Mouse (Mus musculus): ENCODE data around the gene Olfr351. TPM values are rescaled to one million over a fixed set of nuclear protein-coding genes. Genes with fewer than 3 reads are reported as not detected.

Olfr351 gene
- not detected in 2 replicates for polyA plus RNA-seq (2014; fragmentation: Nextera tagmentation; extraction: Ambion mirVana)

- Histone ChIP-seq H3K36me3 (ENCODE audit: control insufficient read depth, insufficient read depth, low read length) (no peaks in the 10 kb centered on the region), H3K4me2 (ENCODE audit: low read length) (no peak within 1 kb of the TSS), H3K27ac (ENCODE audit: low read depth) (no peak within 1 kb of the TSS), H3K27me3 (replicated peaks; ENCODE audit: control insufficient read depth, insufficient read depth, low read length) (no peaks in the 10 kb centered on the region), H3K4me1 (replicated peaks; ENCODE audit: control insufficient read depth, insufficient read depth, low read length) (no peaks in the 10 kb centered on the region), H3K9me3 (ENCODE audit: control insufficient read depth, low read length) (0 out of 2 replicates have a peak, but pooled peaks cover 4% of the 10 kb centered on the region), H3K9ac (ENCODE audit: low read length) (no peak within 1 kb of the TSS), H3K4me3 (ENCODE audit: low read depth, low read length) (no peak within 1 kb of the TSS)
- ATAC-seq (replicated peaks; ENCODE audit: low FRiP score, low TSS enrichment, low read depth) (no peak), DNase-seq (ENCODE audit: low spot score) (no peak)
- 92% methylated on average over 1 of the region's 1 CpGs for WGBS
These were observed at the start of gene Olfr351 for GRCm38 (mm10) chr2:36862560-36862959. Gene Olfr351, minus strand, starts transcription at chr2:36862660.

- no peak for DNase-seq (ENCODE audit: low spot score)
- Histone ChIP-seq H3K4me1 (replicated peaks; ENCODE audit: control insufficient read depth, insufficient read depth, low read length) (no peaks in the 10 kb centered on the region), H3K4me3 (ENCODE audit: low read depth, low read length) (no peak within 1 kb of the TSS), H3K27ac (ENCODE audit: low read depth) (no peak within 1 kb of the TSS), H3K9ac (ENCODE audit: low read length) (no peak within 1 kb of the TSS), H3K4me2 (ENCODE audit: low read length) (no peak within 1 kb of the TSS), H3K9me3 (ENCODE audit: control insufficient read depth, low read length) (no peaks in the 10 kb centered on the region), H3K36me3 (ENCODE audit: control insufficient read depth, insufficient read depth, low read length) (no peaks in the 10 kb centered on the region), H3K27me3 (replicated peaks; ENCODE audit: control insufficient read depth, insufficient read depth, low read length) (no peaks in the 10 kb centered on the region)
- no peak for ATAC-seq (replicated peaks; ENCODE audit: low FRiP score, low TSS enrichment, low read depth)
These were observed 42.9 kb upstream of the Olfr351 start, which contains the start of gene Olfr354 for GRCm38 (mm10) chr2:36905380-36905779. Gene Olfr354, plus strand, starts transcription at chr2:36905680.

GRCm38 (mm10) chr2:36897114-36897513, 34.7 kb upstream of the Olfr351 start:
- no peaks in the 10 kb centered on the region for H3K36me3 ChIP-seq (ENCODE audit: control insufficient read depth, insufficient read depth, low read length)
- H3K4me3 ChIP-seq (ENCODE audit: low read depth, low read length), result no peak overlapping the region
- no peaks in the 10 kb centered on the region for H3K27me3 ChIP-seq (replicated peaks; ENCODE audit: control insufficient read depth, insufficient read depth, low read length)
- ATAC-seq (replicated peaks; ENCODE audit: low FRiP score, low TSS enrichment, low read depth) (no peak), DNase-seq (ENCODE audit: low spot score) (no peak)
- H3K27ac ChIP-seq (ENCODE audit: low read depth), result no peak overlapping the region
- H3K9ac ChIP-seq (ENCODE audit: low read length), result no peak overlapping the region
- H3K4me2 ChIP-seq (ENCODE audit: low read length), result no peak overlapping the region
- H3K4me1 ChIP-seq (replicated peaks; ENCODE audit: control insufficient read depth, insufficient read depth, low read length), result no peaks in the 10 kb centered on the region
- H3K9me3 ChIP-seq (ENCODE audit: control insufficient read depth, low read length), result no peaks in the 10 kb centered on the region

DNA sequence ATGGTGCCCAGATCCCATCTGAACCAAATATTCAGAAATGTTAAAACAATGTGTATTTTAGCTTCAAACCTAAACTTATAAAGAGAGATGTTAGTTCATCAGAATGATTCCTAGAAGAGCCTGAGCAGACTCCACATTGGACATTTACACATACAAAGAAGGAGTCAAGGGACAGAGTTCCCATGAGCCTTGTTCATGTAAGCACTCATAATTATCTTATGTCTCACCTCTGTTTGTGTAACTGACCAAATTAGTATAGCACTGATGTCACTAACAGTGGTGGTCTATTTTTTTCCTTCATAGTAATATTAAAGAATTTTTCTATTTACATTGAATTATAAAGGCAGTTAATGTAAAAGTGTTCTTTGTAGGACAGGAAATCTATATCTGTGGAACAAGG, 30.4 kb upstream of the Olfr351 start, which contains the start of gene Olfr353:
Gene Olfr353 (minus strand): TSS at position 101 of the 400 bp plus-strand sequence.
- Histone ChIP-seq H3K4me1 (replicated peaks; ENCODE audit: control insufficient read depth, insufficient read depth, low read length) (no peaks in the 10 kb centered on the region), H3K9ac (ENCODE audit: low read length) (no peak within 1 kb of the TSS), H3K4me2 (ENCODE audit: low read length) (no peak within 1 kb of the TSS), H3K27ac (ENCODE audit: low read depth) (no peak within 1 kb of the TSS), H3K4me3 (ENCODE audit: low read depth, low read length) (no peak within 1 kb of the TSS), H3K9me3 (ENCODE audit: control insufficient read depth, low read length) (no peaks in the 10 kb centered on the region), H3K36me3 (ENCODE audit: control insufficient read depth, insufficient read depth, low read length) (no peaks in the 10 kb centered on the region), H3K27me3 (replicated peaks; ENCODE audit: control insufficient read depth, insufficient read depth, low read length) (no peaks in the 10 kb centered on the region)
- ATAC-seq (replicated peaks; ENCODE audit: low FRiP score, low TSS enrichment, low read depth), result no peak
- DNase-seq (ENCODE audit: low spot score), result no peak

DNA sequence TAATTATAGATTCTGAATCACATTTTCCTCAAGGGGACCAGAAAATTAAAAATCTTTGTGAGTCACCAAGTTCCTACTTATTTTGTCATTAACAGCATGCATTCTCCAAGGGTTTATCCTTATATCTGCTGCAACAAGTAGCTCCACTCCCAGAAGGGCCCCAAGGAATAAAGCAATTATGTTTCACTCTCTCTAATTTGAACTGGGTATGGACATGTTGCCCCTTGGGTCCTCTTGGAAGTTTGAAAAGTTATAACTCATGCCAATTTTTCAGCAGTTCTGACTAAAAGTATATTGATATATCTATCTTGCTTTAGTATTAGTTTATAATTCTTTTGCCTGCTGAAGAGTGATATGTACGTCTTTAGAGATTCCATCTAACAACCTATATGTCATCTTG, 5.7 kb upstream of the Olfr351 start, which contains the start of gene Olfr352:
Gene Olfr352 (plus strand): TSS at position 301 of the 400 bp plus-strand sequence.
- H3K4me1 ChIP-seq (replicated peaks; ENCODE audit: control insufficient read depth, insufficient read depth, low read length), result no peaks in the 10 kb centered on the region
- no peak within 1 kb of the TSS for H3K4me3 ChIP-seq (ENCODE audit: low read depth, low read length)
- H3K9ac ChIP-seq (ENCODE audit: low read length), result no peak within 1 kb of the TSS
- 0 out of 2 replicates have a peak, but pooled peaks cover 4% of the 10 kb centered on the region for H3K9me3 ChIP-seq (ENCODE audit: control insufficient read depth, low read length)
- DNase-seq (ENCODE audit: low spot score) (no peak), ATAC-seq (replicated peaks; ENCODE audit: low FRiP score, low TSS enrichment, low read depth) (no peak)
- H3K4me2 ChIP-seq (ENCODE audit: low read length), result no peak within 1 kb of the TSS
- no peaks in the 10 kb centered on the region for H3K36me3 ChIP-seq (ENCODE audit: control insufficient read depth, insufficient read depth, low read length)
- no peaks in the 10 kb centered on the region for H3K27me3 ChIP-seq (replicated peaks; ENCODE audit: control insufficient read depth, insufficient read depth, low read length)
- no peak within 1 kb of the TSS for H3K27ac ChIP-seq (ENCODE audit: low read depth)
- 91% methylated on average over 1 of the region's 1 CpGs for WGBS

- no peaks in the 10 kb centered on the region for H3K27me3 ChIP-seq (replicated peaks; ENCODE audit: control insufficient read depth, insufficient read depth, low read length)
- H3K27ac ChIP-seq (ENCODE audit: low read depth), result no peak within 1 kb of the TSS
- no peak within 1 kb of the TSS for H3K4me3 ChIP-seq (ENCODE audit: low read depth, low read length)
- no peak within 1 kb of the TSS for H3K4me2 ChIP-seq (ENCODE audit: low read length)
- no peaks in the 10 kb centered on the region for H3K4me1 ChIP-seq (replicated peaks; ENCODE audit: control insufficient read depth, insufficient read depth, low read length)
- H3K36me3 ChIP-seq (ENCODE audit: control insufficient read depth, insufficient read depth, low read length), result no peaks in the 10 kb centered on the region
- 81% methylated on average over 1 of the region's 1 CpGs for WGBS
- DNase-seq (ENCODE audit: low spot score), result no peak
- no peak within 1 kb of the TSS for H3K9ac ChIP-seq (ENCODE audit: low read length)
- H3K9me3 ChIP-seq (ENCODE audit: control insufficient read depth, low read length), result no peaks in the 10 kb centered on the region
- ATAC-seq (replicated peaks; ENCODE audit: low FRiP score, low TSS enrichment, low read depth), result no peak
These were observed 16.4 kb downstream of the Olfr351 start, which contains the start of gene Olfr350 for GRCm38 (mm10) chr2:36846010-36846409. Gene Olfr350, plus strand, starts transcription at chr2:36846310.

GRCm38 (mm10) chr2:36816932-36817331, 45.5 kb downstream of the Olfr351 start, which contains the start of gene Olfr3:
Gene Olfr3, minus strand, starts transcription at chr2:36817032.
- Histone ChIP-seq H3K4me1 (replicated peaks; ENCODE audit: control insufficient read depth, insufficient read depth, low read length) (no peaks in the 10 kb centered on the region), H3K36me3 (ENCODE audit: control insufficient read depth, insufficient read depth, low read length) (no peaks in the 10 kb centered on the region), H3K4me3 (ENCODE audit: low read depth, low read length) (no peak within 1 kb of the TSS), H3K9me3 (ENCODE audit: control insufficient read depth, low read length) (no peaks in the 10 kb centered on the region), H3K4me2 (ENCODE audit: low read length) (no peak within 1 kb of the TSS), H3K27ac (ENCODE audit: low read depth) (no peak within 1 kb of the TSS), H3K27me3 (replicated peaks; ENCODE audit: control insufficient read depth, insufficient read depth, low read length) (no peaks in the 10 kb centered on the region), H3K9ac (ENCODE audit: low read length) (no peak within 1 kb of the TSS)
- no peak for DNase-seq (ENCODE audit: low spot score)
- 74% methylated on average over 1 of the region's 1 CpGs for WGBS
- ATAC-seq (replicated peaks; ENCODE audit: low FRiP score, low TSS enrichment, low read depth), result no peak

Other genes with a start within 250 kb of the Olfr351 start
- gene Olfr345, start 222.6 kb downstream of the Olfr351 start, polyA plus RNA-seq (2014; fragmentation: Nextera tagmentation; extraction: Ambion mirVana), result not detected in 2 replicates
- not detected in 2 replicates for gene Olfr346, start 176.9 kb downstream of the Olfr351 start, polyA plus RNA-seq (2014; fragmentation: Nextera tagmentation; extraction: Ambion mirVana)
- not detected in 2 replicates for gene Olfr347, start 130.8 kb downstream of the Olfr351 start, polyA plus RNA-seq (2014; fragmentation: Nextera tagmentation; extraction: Ambion mirVana)
- not detected in 2 replicates for gene Olfr348, start 78.4 kb downstream of the Olfr351 start, polyA plus RNA-seq (2014; fragmentation: Nextera tagmentation; extraction: Ambion mirVana)
- gene Olfr50, start 72.1 kb downstream of the Olfr351 start, polyA plus RNA-seq (2014; fragmentation: Nextera tagmentation; extraction: Ambion mirVana), result not detected in 2 replicates
- gene Olfr3, start 45.6 kb downstream of the Olfr351 start, polyA plus RNA-seq (2014; fragmentation: Nextera tagmentation; extraction: Ambion mirVana), result not detected in 2 replicates
- gene Olfr350, start 16.4 kb downstream of the Olfr351 start, polyA plus RNA-seq (2014; fragmentation: Nextera tagmentation; extraction: Ambion mirVana), result not detected in 2 replicates
- not detected in 2 replicates for gene Olfr352, start 5.8 kb upstream of the Olfr351 start, polyA plus RNA-seq (2014; fragmentation: Nextera tagmentation; extraction: Ambion mirVana)
- not detected in 2 replicates for gene Olfr353, start 30.3 kb upstream of the Olfr351 start, polyA plus RNA-seq (2014; fragmentation: Nextera tagmentation; extraction: Ambion mirVana)
- gene Olfr354, start 43.0 kb upstream of the Olfr351 start, polyA plus RNA-seq (2014; fragmentation: Nextera tagmentation; extraction: Ambion mirVana), result not detected in 2 replicates
- gene Olfr355, start 66.2 kb upstream of the Olfr351 start, polyA plus RNA-seq (2014; fragmentation: Nextera tagmentation; extraction: Ambion mirVana), result not detected in 2 replicates
- not detected in 2 replicates for gene Olfr356, start 74.5 kb upstream of the Olfr351 start, polyA plus RNA-seq (2014; fragmentation: Nextera tagmentation; extraction: Ambion mirVana)
- not detected in 2 replicates for gene Olfr357, start 131.2 kb upstream of the Olfr351 start, polyA plus RNA-seq (2014; fragmentation: Nextera tagmentation; extraction: Ambion mirVana)
- not detected in 2 replicates for gene Olfr358, start 146.7 kb upstream of the Olfr351 start, polyA plus RNA-seq (2014; fragmentation: Nextera tagmentation; extraction: Ambion mirVana)
- gene Olfr360, start 203.1 kb upstream of the Olfr351 start, polyA plus RNA-seq (2014; fragmentation: Nextera tagmentation; extraction: Ambion mirVana), result not detected in 2 replicates
- not detected in 2 replicates for gene Olfr361, start 226.6 kb upstream of the Olfr351 start, polyA plus RNA-seq (2014; fragmentation: Nextera tagmentation; extraction: Ambion mirVana)